In genomic region chr7:45338161-45338911, GRCm38 (mm10) we compare ENCODE assay signal across 8 mouse cellular contexts. TPM values are rescaled to one million over a fixed set of nuclear protein-coding genes. Genes with fewer than 3 reads are reported as not detected.
A peak's percentile ranks its signal among the peaks of the same experiment; 100 is the strongest.
DNase-seq lines count a peak whose midpoint lies in the region; ATAC-seq and TF ChIP-seq lines count a peak whose summit lies in the region.

No protein-coding gene starts in this region.

- intact Hi-C loops in gastrocnemius, adult 2 months (cut with DNase I): no loop called here

- H3K27ac ChIP-seq in gastrocnemius, adult 2 months: peak overlapping the region; percentile 99
- H3K27ac ChIP-seq in ES-E14 (ENCODE audit: insufficient read depth, low read depth, low read length, poor library complexity, severe bottlenecking): no peak overlapping the region
- H3K27ac ChIP-seq in heart, postnatal 0 days (ENCODE audit: low read depth): no peak overlapping the region
- H3K27ac ChIP-seq in limb, embryonic 11.5 days (replicated peaks; ENCODE audit: low read depth, low read length): 0 out of 2 replicates have a peak overlapping the region, but pooled peaks have one; percentile 14
- no peak overlapping the region for H3K27ac ChIP-seq in midbrain, embryonic 14.5 days (replicated peaks; ENCODE audit: low read depth, low read length)

- no peak overlapping the region for H3K9ac ChIP-seq in ES-E14 (ENCODE audit: insufficient read depth, low read depth, low read length, poor library complexity, severe bottlenecking)
- H3K9ac ChIP-seq in heart, postnatal 0 days (replicated peaks; ENCODE audit: low read depth, low read length): no peak overlapping the region
- H3K9ac ChIP-seq in limb, embryonic 11.5 days (ENCODE audit: low read length): no peak overlapping the region; the same call in 1 of the 2 replicates
- no peak overlapping the region for H3K9ac ChIP-seq in midbrain, embryonic 14.5 days (replicated peaks; ENCODE audit: low read length)

- 8% methylated on average over 14 of the region's 14 CpGs for WGBS in heart, postnatal 0 days
- 3% methylated on average over 14 of the region's 14 CpGs for WGBS in limb, embryonic 11.5 days
- 5% methylated on average over 14 of the region's 14 CpGs for WGBS in midbrain, embryonic 14.5 days

- DNase-seq in gastrocnemius, adult 2 months: peak; percentile 66
- DNase-seq in gastrocnemius, postnatal 4 days (ENCODE audit: low spot score in 2 of 2): no peak
- DNase-seq in ES-E14 (ENCODE audit: low read depth, low spot score): peak; percentile 85
- DNase-seq in heart, postnatal 0 days (ENCODE audit: low spot score): no peak
- DNase-seq in limb, embryonic 11.5 days (ENCODE audit: low spot score): peak; percentile 58
- peak; percentile 19 for DNase-seq in midbrain, embryonic 14.5 days
- DNase-seq in thymus, postnatal 10 days (ENCODE audit: low spot score in 2 of 2): peak; percentile 28 to 35

- no peak for TF ChIP-seq EP300 in heart, postnatal 0 days (IDR thresholded peaks at IDR 0.05; ENCODE audit: low read depth)

- no peaks in the 10 kb centered on the region for H3K9me3 ChIP-seq in ES-E14 (ENCODE audit: control insufficient read depth, insufficient read depth, low read depth, low read length)
- no peaks in the 10 kb centered on the region for H3K9me3 ChIP-seq in heart, postnatal 0 days (replicated peaks; ENCODE audit: control insufficient read depth, low read length)
- no peaks in the 10 kb centered on the region for H3K9me3 ChIP-seq in limb, embryonic 11.5 days (ENCODE audit: control insufficient read depth, low read length)
- no peaks in the 10 kb centered on the region for H3K9me3 ChIP-seq in midbrain, embryonic 14.5 days (ENCODE audit: control insufficient read depth, low read length)

- peak overlapping the region; percentile 90 for H3K4me3 ChIP-seq in gastrocnemius, adult 2 months
- peak overlapping the region in 1 of 2 experiments; percentile 22; a peak in 2 of 4 replicates for H3K4me3 ChIP-seq in ES-E14 (ENCODE audit: insufficient read depth in 1 of 2, low read depth in 1 of 2, low read length in 2 of 2, poor library complexity in 1 of 2, severe bottlenecking in 1 of 2)
- H3K4me3 ChIP-seq in heart, postnatal 0 days (ENCODE audit: low read depth, low read length): peak overlapping the region; percentile 32
- H3K4me3 ChIP-seq in limb, embryonic 11.5 days (ENCODE audit: low read depth, low read length): 0 out of 2 replicates have a peak overlapping the region, but pooled peaks have one; percentile 52
- no peak overlapping the region for H3K4me3 ChIP-seq in midbrain, embryonic 14.5 days (replicated peaks; ENCODE audit: low read depth, low read length)

- H3K27me3 ChIP-seq in heart, postnatal 0 days (ENCODE audit: control insufficient read depth, insufficient read depth, low read length): no peaks in the 10 kb centered on the region; the same call in 1 of the 2 replicates
- H3K27me3 ChIP-seq in limb, embryonic 11.5 days (ENCODE audit: control insufficient read depth, insufficient read depth, low read length): peaks cover 2% of the 10 kb centered on the region; the same call in 1 of the 2 replicates
- H3K27me3 ChIP-seq in midbrain, embryonic 14.5 days (ENCODE audit: control insufficient read depth, insufficient read depth, low read length): peaks cover 8% of the 10 kb centered on the region; the same call in 1 of the 2 replicates

- peak overlapping the region; percentile 94 for H3K4me2 ChIP-seq in heart, postnatal 0 days (ENCODE audit: low read depth, low read length)
- H3K4me2 ChIP-seq in limb, embryonic 11.5 days (ENCODE audit: low read depth, severe bottlenecking): peak overlapping the region; percentile 93
- H3K4me2 ChIP-seq in midbrain, embryonic 14.5 days (ENCODE audit: low read length): peak overlapping the region; percentile 84

- ATAC-seq in heart, postnatal 0 days (ENCODE audit: insufficient read depth, low read depth): no peak
- ATAC-seq in limb, embryonic 11.5 days (ENCODE audit: insufficient number of reproducible peaks, low FRiP score, low TSS enrichment, low read depth): no peak
- no peak for ATAC-seq in midbrain, embryonic 14.5 days (ENCODE audit: low FRiP score, low TSS enrichment)
- ATAC-seq in megakaryocyte progenitor cell, adult 5-6 weeks (replicated peaks; ENCODE audit: poor library complexity): no peak

- peaks cover 0 to 39% of the 10 kb centered on the region in 2 experiments; a peak in 3 of 4 replicates for H3K4me1 ChIP-seq in ES-E14 (ENCODE audit: control insufficient read depth in 2 of 2, insufficient read depth in 2 of 2, low read length in 2 of 2, poor library complexity in 1 of 2)
- H3K4me1 ChIP-seq in heart, postnatal 0 days (ENCODE audit: control insufficient read depth, insufficient read depth): peaks cover 46% of the 10 kb centered on the region
- H3K4me1 ChIP-seq in limb, embryonic 11.5 days (ENCODE audit: control insufficient read depth, insufficient read depth, low read length): peaks cover 40% of the 10 kb centered on the region
- H3K4me1 ChIP-seq in midbrain, embryonic 14.5 days (ENCODE audit: control insufficient read depth, insufficient read depth, low read length): peaks cover 28% of the 10 kb centered on the region

- no peaks in the 10 kb centered on the region for H3K36me3 ChIP-seq in ES-E14 (ENCODE audit: control insufficient read depth, insufficient read depth, low read length, poor library complexity, severe bottlenecking)
- no peaks in the 10 kb centered on the region for H3K36me3 ChIP-seq in heart, postnatal 0 days (replicated peaks; ENCODE audit: control insufficient read depth, insufficient read depth, low read length)
- H3K36me3 ChIP-seq in limb, embryonic 11.5 days (ENCODE audit: control insufficient read depth, insufficient read depth, low read length): no peaks in the 10 kb centered on the region
- peaks cover 2% of the 10 kb centered on the region; the same call in 1 of the 2 replicates for H3K36me3 ChIP-seq in midbrain, embryonic 14.5 days (ENCODE audit: control insufficient read depth, insufficient read depth, low read length)

- in situ Hi-C loops in ES-E14 (cut with MboI; ENCODE audit: low sequenced_read_pairs in 2 of 2, unreplicated experiment in 2 of 2): no loop called here

- TF ChIP-seq CTCF in gastrocnemius, adult 2 months (IDR thresholded peaks at IDR 0.05): no peak
- no peak for TF ChIP-seq CTCF in heart, postnatal 0 days (IDR thresholded peaks at IDR 0.05; ENCODE audit: low read depth)

RNA-seq across cellular contexts. Expression of gene Hrc, which starts 3.2 kb away (rescaled TPM):
- total RNA-seq in gastrocnemius, adult 2 months (2021): 1,000 to 10,000 TPM in 1 of 2 experiments, 100 to 1,000 TPM in 1; 818 to 1,018 TPM
- 100 to 1,000 TPM; 523 to 551 TPM for total RNA-seq in gastrocnemius, postnatal 4 days (2021)
- total RNA-seq in ES-E14 (2012; rRNA removed): 0.71 and 1.4 TPM in 2 replicates
- total RNA-seq in heart, postnatal 0 days (2014; rRNA removed; ENCODE audit: low replicate concordance): 38.8 and 39.7 TPM in 2 replicates
- 43.8 and 45.9 TPM in 2 replicates for polyA plus RNA-seq in heart, postnatal 0 days (2015; fragmentation: Nextera tagmentation; extraction: Ambion mirVana)
- polyA plus RNA-seq in limb, embryonic 11.5 days (2014; fragmentation: Nextera tagmentation; extraction: Ambion mirVana): 0.52 and 0.83 TPM in 2 replicates
- polyA plus RNA-seq in midbrain, embryonic 14.5 days (2014; fragmentation: Nextera tagmentation; extraction: Ambion mirVana): not detected in 2 replicates
- total RNA-seq in megakaryocyte progenitor cell, adult 5-6 weeks (2015): not detected in 2 replicates
- not detected in 2 replicates for total RNA-seq in megakaryocyte progenitor cell, adult 5-6 weeks (2017)

RNA-seq across cellular contexts. Expression of gene Trpm4, which starts 4.8 kb away (rescaled TPM):
- 10 to 100 TPM; 33.9 to 34.7 TPM for total RNA-seq in gastrocnemius, adult 2 months (2021)
- total RNA-seq in gastrocnemius, postnatal 4 days (2021): 10 to 100 TPM; 42.7 to 53.4 TPM
- 26.5 and 48.5 TPM in 2 replicates for total RNA-seq in ES-E14 (2012; rRNA removed)
- total RNA-seq in heart, postnatal 0 days (2014; rRNA removed; ENCODE audit: low replicate concordance): 15.8 and 44.0 TPM in 2 replicates
- 14.2 and 15.2 TPM in 2 replicates for polyA plus RNA-seq in heart, postnatal 0 days (2015; fragmentation: Nextera tagmentation; extraction: Ambion mirVana)
- polyA plus RNA-seq in limb, embryonic 11.5 days (2014; fragmentation: Nextera tagmentation; extraction: Ambion mirVana): 6.7 and 8.9 TPM in 2 replicates
- 8.4 and 9.5 TPM in 2 replicates for polyA plus RNA-seq in midbrain, embryonic 14.5 days (2014; fragmentation: Nextera tagmentation; extraction: Ambion mirVana)
- 1.0 and 1.8 TPM in 2 replicates for total RNA-seq in megakaryocyte progenitor cell, adult 5-6 weeks (2015)
- 1.2 and 1.4 TPM in 2 replicates for total RNA-seq in megakaryocyte progenitor cell, adult 5-6 weeks (2017)

RNA-seq across cellular contexts. Expression of gene Ppfia3, which starts 28.5 kb away (rescaled TPM):
- total RNA-seq in gastrocnemius, adult 2 months (2021): under 1 TPM; 0.08 to 0.10 TPM
- total RNA-seq in gastrocnemius, postnatal 4 days (2021): 1 to 10 TPM; 1.9 to 2.4 TPM
- total RNA-seq in ES-E14 (2012; rRNA removed): 6.9 and 12.6 TPM in 2 replicates
- 0.15 and 1.8 TPM in 2 replicates for total RNA-seq in heart, postnatal 0 days (2014; rRNA removed; ENCODE audit: low replicate concordance)
- 0.58 and 0.68 TPM in 2 replicates for polyA plus RNA-seq in heart, postnatal 0 days (2015; fragmentation: Nextera tagmentation; extraction: Ambion mirVana)
- 5.4 and 6.1 TPM in 2 replicates for polyA plus RNA-seq in limb, embryonic 11.5 days (2014; fragmentation: Nextera tagmentation; extraction: Ambion mirVana)
- 26.9 and 28.0 TPM in 2 replicates for polyA plus RNA-seq in midbrain, embryonic 14.5 days (2014; fragmentation: Nextera tagmentation; extraction: Ambion mirVana)
- total RNA-seq in megakaryocyte progenitor cell, adult 5-6 weeks (2015): not detected in 2 replicates
- not detected in 2 replicates for total RNA-seq in megakaryocyte progenitor cell, adult 5-6 weeks (2017)

RNA-seq across cellular contexts. Expression of gene Lin7b, which starts 32.0 kb away (rescaled TPM):
- total RNA-seq in gastrocnemius, adult 2 months (2021): not detected
- 1 to 10 TPM in 1 of 2 experiments, under 1 TPM in 1; 0.86 to 1.1 TPM for total RNA-seq in gastrocnemius, postnatal 4 days (2021)
- total RNA-seq in ES-E14 (2012; rRNA removed): 5.6 and 11.3 TPM in 2 replicates
- 0.46 TPM in 1 of 2 replicates, not detected in the other for total RNA-seq in heart, postnatal 0 days (2014; rRNA removed; ENCODE audit: low replicate concordance)
- 2.2 and 2.3 TPM in 2 replicates for polyA plus RNA-seq in heart, postnatal 0 days (2015; fragmentation: Nextera tagmentation; extraction: Ambion mirVana)
- polyA plus RNA-seq in limb, embryonic 11.5 days (2014; fragmentation: Nextera tagmentation; extraction: Ambion mirVana): 0.43 and 0.89 TPM in 2 replicates
- 11.6 and 26.5 TPM in 2 replicates for polyA plus RNA-seq in midbrain, embryonic 14.5 days (2014; fragmentation: Nextera tagmentation; extraction: Ambion mirVana)
- total RNA-seq in megakaryocyte progenitor cell, adult 5-6 weeks (2015): not detected in 2 replicates
- not detected in 2 replicates for total RNA-seq in megakaryocyte progenitor cell, adult 5-6 weeks (2017)

RNA-seq across cellular contexts. Expression of gene Snrnp70, which starts 57.2 kb away (rescaled TPM):
- total RNA-seq in gastrocnemius, adult 2 months (2021): 10 to 100 TPM; 87.9 to 90.7 TPM
- total RNA-seq in gastrocnemius, postnatal 4 days (2021): 100 to 1,000 TPM; 215 to 251 TPM
- total RNA-seq in ES-E14 (2012; rRNA removed): 303 and 310 TPM in 2 replicates
- 141 and 162 TPM in 2 replicates for total RNA-seq in heart, postnatal 0 days (2014; rRNA removed; ENCODE audit: low replicate concordance)
- polyA plus RNA-seq in heart, postnatal 0 days (2015; fragmentation: Nextera tagmentation; extraction: Ambion mirVana): 79.7 and 80.3 TPM in 2 replicates
- polyA plus RNA-seq in limb, embryonic 11.5 days (2014; fragmentation: Nextera tagmentation; extraction: Ambion mirVana): 87.5 and 93.0 TPM in 2 replicates
- polyA plus RNA-seq in midbrain, embryonic 14.5 days (2014; fragmentation: Nextera tagmentation; extraction: Ambion mirVana): 80.6 and 135 TPM in 2 replicates
- total RNA-seq in megakaryocyte progenitor cell, adult 5-6 weeks (2015): 105 and 107 TPM in 2 replicates
- 387 and 490 TPM in 2 replicates for total RNA-seq in megakaryocyte progenitor cell, adult 5-6 weeks (2017)

Comparison
In these comparisons a context has a peak if more than half of its experiments do, and no peak if none do; other contexts are left out.
1. DNase-seq: peak in gastrocnemius, adult 2 months (single experiment), ES-E14 (single experiment), limb, embryonic 11.5 days (single experiment), midbrain, embryonic 14.5 days (single experiment) and thymus, postnatal 10 days (2 of 2); none in gastrocnemius, postnatal 4 days (0 of 2) and heart, postnatal 0 days (single experiment).
2. H3K27ac ChIP-seq: peak in gastrocnemius, adult 2 months (single experiment) and limb, embryonic 11.5 days (single experiment); none in ES-E14 (single experiment), heart, postnatal 0 days (single experiment) and midbrain, embryonic 14.5 days (single experiment).
3. RNA of gene Hrc, which starts 3.2 kb away (total RNA-seq): 818 to 1,018 TPM in gastrocnemius, adult 2 months, 523 to 551 TPM in gastrocnemius, postnatal 4 days and 38.8 to 39.7 TPM in heart, postnatal 0 days; 0.71 to 1.4 TPM in ES-E14 and not detected in megakaryocyte progenitor cell, adult 5-6 weeks; every median in the first group is over 10 times any median in the second.
4. Peak in every context shown above with its lines, with median percentiles within 50 percentile points of each other: H3K4me2 ChIP-seq.